Mouse (Mus musculus) lung, embryonic 14.5 days (tissue): ENCODE measurements at regions not wholly inside any gene's neighbourhood (a gene's known extent, or its start where the extent isn't known, plus 50 kb on each side); places are given as distances from the start of the nearest gene placed in this dataset.
"Not testable (repeated sequence)": the region's sequence is repeated elsewhere in the genome, so short reads cannot be mapped to it uniquely, and the experiment has no call there.

Experiments used
- ATAC-seq: fragments of 200-750 bp; cut with Nextera tagmentation; 2 replicates; pipeline ENCODE4 v1.8.0; 2017; ENCODE audit warnings: mild to moderate bottlenecking, moderate TSS enrichment, moderate library complexity; ENCODE audit not compliant: insufficient read depth
- DNase-seq: peaks from one replicate; pipeline ENCODE4 v3.0.0-alpha.2; 2015
- H3K27ac ChIP-seq: fragments of 300-500 bp; sonication (generic); 2 replicates; pipeline ENCODE4 v1.5.1; 2014; ENCODE audit warnings: low read depth, mild to moderate bottlenecking, moderate library complexity
- H3K27me3 ChIP-seq: fragments of 300-500 bp; sonication (generic); 2 replicates; pipeline ENCODE4 v1.6.1; 2014; ENCODE audit warnings: low read length, control low read depth; ENCODE audit not compliant: insufficient read depth
- H3K36me3 ChIP-seq: fragments of 300-500 bp; sonication (generic); 2 replicates; pipeline ENCODE4 v1.6.1; 2014; ENCODE audit warnings: control low read depth; ENCODE audit not compliant: insufficient read depth
- H3K4me1 ChIP-seq: fragments of 300-500 bp; sonication (generic); 2 replicates; pipeline ENCODE4 v1.6.1; 2014; ENCODE audit warnings: antibody characterized with exemption, control low read depth; ENCODE audit not compliant: insufficient read depth
- H3K4me2 ChIP-seq: fragments of 300-500 bp; sonication (generic); 2 replicates; pipeline ENCODE4 v1.6.1; 2014; ENCODE audit warnings: mild to moderate bottlenecking
- H3K4me3 ChIP-seq: fragments of 300-500 bp; sonication (generic); 2 replicates; pipeline ENCODE4 v1.5.1; 2014; ENCODE audit warnings: low read depth, low read length
- H3K9ac ChIP-seq: fragments of 300-500 bp; sonication (generic); 2 replicates; pipeline ENCODE4 v1.6.1; 2014
- H3K9me3 ChIP-seq: fragments of 300-500 bp; sonication (generic); 2 replicates; pipeline ENCODE4 v1.6.1; 2016; ENCODE audit warnings: low read depth, low read length, control low read depth
- CTCF ChIP-seq: IDR thresholded peaks from 2 replicates; pipeline ENCODE4 v1.5.1; 2016; ENCODE audit warnings: antibody characterized with exemption, low read depth
- WGBS: fragments of 180-500 bp; shearing (Covaris S2); extraction: QIAGEN DNeasy Blood & Tissue Kit; methylation state at CpG from one replicate; pipeline ENCODE4 v1.1.7; 2014; 5-methylcytosine and 5-hydroxymethylcytosine counted together

GRCm38 (mm10) chr10:29044781-29045180 lies 58.7 kb upstream of the 2310057J18Rik start:
- not testable (repeated sequence) for H3K36me3 ChIP-seq, H3K27me3 ChIP-seq, H3K4me3 ChIP-seq, H3K9me3 ChIP-seq, DNase-seq, H3K4me1 ChIP-seq, H3K27ac ChIP-seq, H3K9ac ChIP-seq, ATAC-seq, H3K4me2 ChIP-seq
- WGBS = 72% methylated on average over 2 of the region's 2 CpGs

GRCm38 (mm10) chr10:29087823-29088222 lies 55.8 kb upstream of the Soga3 start:
- Histone ChIP-seq H3K9me3 (no peaks in the 10 kb centered on the region), H3K9ac (no peak overlapping the region), H3K4me1 (no peaks in the 10 kb centered on the region), H3K36me3 (no peaks in the 10 kb centered on the region), H3K4me3 (no peak overlapping the region), H3K27me3 (no peaks in the 10 kb centered on the region), H3K27ac (no peak overlapping the region), H3K4me2 (no peak overlapping the region)
- DNase-seq (peak; percentile 43), ATAC-seq (no peak)
- TF ChIP-seq CTCF = peak; percentile 49
- WGBS = 25% methylated on average over 1 of the region's 1 CpGs
